Mouse (Mus musculus) erythroblast, embryonic 14.5 days (primary cell): ENCODE data around the gene Slc15a2. TPM values are rescaled to one million over a fixed set of nuclear protein-coding genes. Genes with fewer than 3 reads are reported as not detected.
A peak's percentile ranks its signal among the peaks of the same experiment; 100 is the strongest.

Experiments
- H3K27me3 ChIP-seq: 2 replicates; pipeline ENCODE4 v1.6.1; 2012; ENCODE audit warnings: inconsistent platforms; ENCODE audit not compliant: control insufficient read depth
- H3K36me3 ChIP-seq: 2 replicates; pipeline ENCODE4 v1.6.1; 2012; ENCODE audit warnings: mild to moderate bottlenecking, inconsistent platforms; ENCODE audit not compliant: control insufficient read depth
- H3K4me1 ChIP-seq: 2 replicates; pipeline ENCODE4 v1.6.1; 2012; ENCODE audit warnings: inconsistent platforms; ENCODE audit not compliant: control insufficient read depth
- H3K4me3 ChIP-seq: replicated peaks from 2 replicates; pipeline ENCODE3; 2012; ENCODE audit warnings: moderate library complexity, mild to moderate bottlenecking, inconsistent platforms
- H3K9me3 ChIP-seq: 2 replicates; pipeline ENCODE4 v1.6.1; 2012; ENCODE audit warnings: low read length, inconsistent platforms, mixed read lengths; ENCODE audit not compliant: control insufficient read depth
- GATA1 ChIP-seq: IDR thresholded peaks from 2 replicates; pipeline ENCODE4 v1.6.1; 2012; ENCODE audit warnings: low read length, inconsistent platforms, mixed read lengths
- TAL1 ChIP-seq: IDR thresholded peaks from 3 replicates; pipeline ENCODE4 v1.6.1; 2012; ENCODE audit warnings: low read length, inconsistent platforms, mixed read lengths
- polyA plus RNA-seq: library from polyadenylated mRNA; stranded (reverse); fragments of >175 nt; gene quantifications from 2 replicates; pipeline ENCODE4 v1.2.3, GENCODE M21; 2012

Gene Slc15a2
- polyA plus RNA-seq, 1 experiment: not detected

GRCm38 (mm10) chr16:36813680-36814079, 28.9 kb upstream of the Slc15a2 start:
- Histone ChIP-seq H3K36me3 (no peaks in the 10 kb centered on the region), H3K9me3 (no peaks in the 10 kb centered on the region), H3K27me3 (no peaks in the 10 kb centered on the region), H3K4me1 (peaks cover 10% of the 10 kb centered on the region), H3K4me3 (no peak overlapping the region)
- TF ChIP-seq GATA1: no peak
- peak; percentile 52 for TF ChIP-seq TAL1

- Histone ChIP-seq H3K9me3 (no peaks in the 10 kb centered on the region), H3K4me3 (no peak overlapping the region), H3K36me3 (no peaks in the 10 kb centered on the region), H3K4me1 (peaks cover 3% of the 10 kb centered on the region), H3K27me3 (no peaks in the 10 kb centered on the region)
- TF ChIP-seq GATA1 (no peak), TAL1 (no peak)
Measured at GRCm38 (mm10) chr16:36808616-36809015, 23.9 kb upstream of the Slc15a2 start.

- Histone ChIP-seq H3K27me3 (no peaks in the 10 kb centered on the region), H3K4me1 (no peaks in the 10 kb centered on the region), H3K4me3 (no peak overlapping the region), H3K9me3 (peaks cover 2% of the 10 kb centered on the region; the same call in 1 of the 2 replicates), H3K36me3 (no peaks in the 10 kb centered on the region)
- TF ChIP-seq GATA1 (no peak), TAL1 (no peak)
Measured at GRCm38 (mm10) chr16:36802361-36802760, 17.6 kb upstream of the Slc15a2 start.

- Histone ChIP-seq H3K9me3 (peaks cover 2% of the 10 kb centered on the region; the same call in 1 of the 2 replicates), H3K36me3 (no peaks in the 10 kb centered on the region), H3K4me1 (no peaks in the 10 kb centered on the region), H3K27me3 (no peaks in the 10 kb centered on the region), H3K4me3 (no peak overlapping the region)
- no peak for TF ChIP-seq TAL1
- no peak for TF ChIP-seq GATA1
Measured at GRCm38 (mm10) chr16:36798334-36798733, 13.6 kb upstream of the Slc15a2 start.

GRCm38 (mm10) chr16:36794976-36795375, 10.2 kb upstream of the Slc15a2 start:
- no peaks in the 10 kb centered on the region for H3K27me3 ChIP-seq
- H3K4me1 ChIP-seq: no peaks in the 10 kb centered on the region
- TF ChIP-seq GATA1 (no peak), TAL1 (no peak)
- H3K36me3 ChIP-seq: no peaks in the 10 kb centered on the region
- H3K4me3 ChIP-seq: no peak overlapping the region
- H3K9me3 ChIP-seq: no peaks in the 10 kb centered on the region

- no peaks in the 10 kb centered on the region for H3K9me3 ChIP-seq
- H3K4me1 ChIP-seq: no peaks in the 10 kb centered on the region
- no peaks in the 10 kb centered on the region for H3K27me3 ChIP-seq
- H3K36me3 ChIP-seq: no peaks in the 10 kb centered on the region
- TF ChIP-seq GATA1: no peak
- no peak for TF ChIP-seq TAL1
- no peak overlapping the region for H3K4me3 ChIP-seq
Measured at GRCm38 (mm10) chr16:36790166-36790565, 5.4 kb upstream of the Slc15a2 start.

- TF ChIP-seq TAL1 (no peak), GATA1 (no peak)
- Histone ChIP-seq H3K4me3 (no peak overlapping the region), H3K4me1 (no peaks in the 10 kb centered on the region), H3K27me3 (no peaks in the 10 kb centered on the region), H3K36me3 (no peaks in the 10 kb centered on the region), H3K9me3 (no peaks in the 10 kb centered on the region)
Measured at GRCm38 (mm10) chr16:36786466-36786865, 1.7 kb upstream of the Slc15a2 start.

- H3K4me1 ChIP-seq: no peaks in the 10 kb centered on the region
- no peaks in the 10 kb centered on the region for H3K36me3 ChIP-seq
- no peak overlapping the region for H3K4me3 ChIP-seq
- H3K27me3 ChIP-seq: no peaks in the 10 kb centered on the region
- H3K9me3 ChIP-seq: no peaks in the 10 kb centered on the region
- no peak for TF ChIP-seq TAL1
- no peak for TF ChIP-seq GATA1
Measured at GRCm38 (mm10) chr16:36784146-36784545, 616 bp downstream of the Slc15a2 start.

- TF ChIP-seq TAL1: no peak
- no peak for TF ChIP-seq GATA1
- H3K36me3 ChIP-seq: no peaks in the 10 kb centered on the region
- H3K27me3 ChIP-seq: no peaks in the 10 kb centered on the region
- no peak overlapping the region for H3K4me3 ChIP-seq
- H3K4me1 ChIP-seq: no peaks in the 10 kb centered on the region
- no peaks in the 10 kb centered on the region for H3K9me3 ChIP-seq
Measured at GRCm38 (mm10) chr16:36775658-36776057, 9.1 kb downstream of the Slc15a2 start.

- no peaks in the 10 kb centered on the region for H3K27me3 ChIP-seq
- no peak for TF ChIP-seq GATA1
- TF ChIP-seq TAL1: no peak
- H3K4me1 ChIP-seq: no peaks in the 10 kb centered on the region
- no peak overlapping the region for H3K4me3 ChIP-seq
- H3K36me3 ChIP-seq: no peaks in the 10 kb centered on the region
- H3K9me3 ChIP-seq: no peaks in the 10 kb centered on the region
Measured at GRCm38 (mm10) chr16:36772996-36773395, 11.8 kb downstream of the Slc15a2 start.
